Mouse (Mus musculus) bone marrow, adult 2 months (tissue): Measurements from ENCODE around the gene Armc7.

Experiments
- CTCF ChIP-seq: fragments of 200-500 bp; IDR thresholded peaks from 2 replicates; pipeline ENCODE4 v1.5.1; 2011; ENCODE audit warnings: low read length, control low read depth; ENCODE audit not compliant: control insufficient read depth, insufficient read depth
- POLR2A ChIP-seq: fragments of 200-500 bp; IDR thresholded peaks from 2 replicates; pipeline ENCODE4 v1.6.1; 2011; ENCODE audit warnings: low read depth, mild to moderate bottlenecking, control low read depth, low read length, borderline replicate concordance; ENCODE audit not compliant: control insufficient read depth

- no peak for TF ChIP-seq CTCF
- TF ChIP-seq POLR2A = no peak
Measured at GRCm38 (mm10) chr11:115502636-115503035, 27.2 kb downstream of the Armc7 start.
